Mouse (Mus musculus) heart, embryonic 13.5 days (tissue): ENCODE measurements at regions not wholly inside any gene's neighbourhood (a gene's known extent, or its start where the extent isn't known, plus 50 kb on each side); places are given as distances from the start of the nearest gene placed in this dataset.

ENCODE experiments used
- ATAC-seq: fragments of 200-750 bp; cut with Nextera tagmentation; 2 replicates; pipeline ENCODE4 v1.8.0; 2017; ENCODE audit warnings: moderate TSS enrichment; ENCODE audit not compliant: insufficient number of reproducible peaks, low FRiP score, low TSS enrichment; ENCODE audit errors: extremely low read depth
- H3K27ac ChIP-seq: fragments of 300-500 bp; sonication (generic); replicated peaks from 2 replicates; pipeline ENCODE4 v1.5.1; 2015; ENCODE audit warnings: moderate library complexity, mild to moderate bottlenecking, inconsistent platforms
- H3K27me3 ChIP-seq: fragments of 300-500 bp; sonication (generic); replicated peaks from 2 replicates; pipeline ENCODE4 v1.6.1; 2015; ENCODE audit warnings: mild to moderate bottlenecking, inconsistent platforms
- H3K36me3 ChIP-seq: fragments of 300-500 bp; sonication (generic); 2 replicates; pipeline ENCODE4 v1.6.1; 2015; ENCODE audit warnings: mild to moderate bottlenecking, inconsistent platforms
- H3K4me1 ChIP-seq: fragments of 300-500 bp; sonication (generic); 2 replicates; pipeline ENCODE4 v1.6.1; 2015; ENCODE audit warnings: inconsistent platforms
- H3K4me2 ChIP-seq: fragments of 300-500 bp; sonication (generic); 2 replicates; pipeline ENCODE4 v1.6.1; 2015; ENCODE audit warnings: inconsistent platforms, mild to moderate bottlenecking, moderate library complexity
- H3K4me3 ChIP-seq: fragments of 300-500 bp; sonication (generic); 2 replicates; pipeline ENCODE4 v1.5.1; 2015; ENCODE audit warnings: moderate library complexity, mild to moderate bottlenecking, inconsistent platforms
- H3K9ac ChIP-seq: fragments of 300-500 bp; sonication (generic); 2 replicates; pipeline ENCODE4 v1.6.1; 2015; ENCODE audit warnings: inconsistent platforms, mild to moderate bottlenecking, moderate library complexity
- H3K9me3 ChIP-seq: fragments of 300-500 bp; sonication (generic); 2 replicates; pipeline ENCODE4 v1.6.1; 2016; ENCODE audit warnings: inconsistent platforms
- WGBS: fragments of 180-500 bp; shearing (Covaris S2); methylation state at CpG from one replicate; pipeline ENCODE4 v1.1.7; 2015; ENCODE audit warnings: mixed read lengths; 5-methylcytosine and 5-hydroxymethylcytosine counted together

GRCm38 (mm10) chr19:18101423-18102341 lies 264.2 kb upstream of the Pcsk5 start:
- 22% methylated on average over 4 of the region's 4 CpGs for WGBS
- Histone ChIP-seq H3K27ac (peak overlapping the region; percentile 76), H3K9me3 (no peaks in the 10 kb centered on the region), H3K4me3 (no peak overlapping the region), H3K27me3 (no peaks in the 10 kb centered on the region), H3K36me3 (no peaks in the 10 kb centered on the region), H3K9ac (no peak overlapping the region), H3K4me1 (peaks cover 13% of the 10 kb centered on the region), H3K4me2 (peak overlapping the region; percentile 43)
- ATAC-seq, result peak; percentile 66; the same call in 1 of the 2 replicates

DNA sequence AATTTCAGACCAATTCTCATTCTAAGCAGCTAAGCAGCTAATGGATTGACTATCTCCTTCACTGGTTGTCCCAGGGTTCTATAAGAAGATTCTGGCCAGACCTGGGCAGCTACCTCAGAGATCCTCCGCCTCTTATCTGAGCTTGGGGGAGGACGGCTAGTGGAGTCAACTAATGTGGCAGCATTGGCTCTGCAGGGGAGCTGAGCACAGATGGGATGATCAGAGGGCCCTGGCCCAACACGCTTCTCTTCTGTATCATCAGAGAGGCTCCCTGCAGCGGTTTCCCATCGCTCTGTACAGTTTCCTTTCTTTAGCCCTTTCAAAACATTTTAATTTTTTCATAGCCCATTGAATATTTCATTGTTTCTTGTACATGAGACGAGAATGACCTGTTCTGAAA lies 245.9 kb upstream of the Pcsk5 start:
- WGBS, result 50% methylated on average over 6 of the region's 6 CpGs
- H3K9me3 ChIP-seq, result no peaks in the 10 kb centered on the region
- no peak overlapping the region for H3K27ac ChIP-seq
- H3K27me3 ChIP-seq, result no peaks in the 10 kb centered on the region
- no peak overlapping the region for H3K4me2 ChIP-seq
- ATAC-seq, result no peak
- H3K4me3 ChIP-seq, result no peak overlapping the region
- no peak overlapping the region for H3K9ac ChIP-seq
- H3K4me1 ChIP-seq, result peaks cover 3% of the 10 kb centered on the region; the same call in 1 of the 2 replicates
- H3K36me3 ChIP-seq, result no peaks in the 10 kb centered on the region

DNA sequence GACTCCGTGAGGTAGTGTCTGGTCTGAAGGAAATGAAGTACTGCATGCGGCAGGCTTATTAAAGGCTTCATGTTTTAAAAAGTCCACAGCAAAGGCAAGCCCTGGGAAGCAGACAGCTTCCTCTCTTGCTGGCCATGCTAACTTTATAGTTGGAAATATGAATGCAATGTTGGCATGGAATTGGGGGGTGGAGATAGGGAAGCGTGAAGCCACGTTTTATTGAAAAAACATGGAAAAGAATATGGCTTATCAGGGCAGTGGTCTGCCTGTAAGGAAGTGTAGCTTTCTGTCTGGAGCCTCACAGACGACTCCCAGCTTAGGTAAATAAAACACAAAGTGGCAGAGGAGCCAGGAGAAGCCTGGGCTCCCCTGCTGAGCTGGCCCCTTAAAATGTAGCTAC lies 231.5 kb upstream of the Pcsk5 start:
- H3K9me3 ChIP-seq, result no peaks in the 10 kb centered on the region
- H3K4me2 ChIP-seq, result no peak overlapping the region
- WGBS, result 36% methylated on average over 5 of the region's 5 CpGs
- no peak overlapping the region for H3K9ac ChIP-seq
- no peak overlapping the region for H3K4me3 ChIP-seq
- H3K27me3 ChIP-seq, result no peaks in the 10 kb centered on the region
- H3K4me1 ChIP-seq, result peaks cover 32% of the 10 kb centered on the region
- H3K27ac ChIP-seq, result peak overlapping the region; percentile 43
- ATAC-seq, result no peak
- no peaks in the 10 kb centered on the region for H3K36me3 ChIP-seq

- no peaks in the 10 kb centered on the region for H3K36me3 ChIP-seq
These were observed 230.5 kb upstream of the Pcsk5 start for GRCm38 (mm10) chr19:18067855-18068494.

GRCm38 (mm10) chr19:18057256-18057890 lies 219.9 kb upstream of the Pcsk5 start:
- 83% methylated on average over 7 of the region's 7 CpGs for WGBS
- Histone ChIP-seq H3K4me1 (peaks cover 11% of the 10 kb centered on the region), H3K27me3 (no peaks in the 10 kb centered on the region), H3K4me2 (no peak overlapping the region), H3K27ac (no peak overlapping the region), H3K36me3 (no peaks in the 10 kb centered on the region), H3K4me3 (no peak overlapping the region), H3K9me3 (no peaks in the 10 kb centered on the region), H3K9ac (no peak overlapping the region)
- ATAC-seq, result no peak

More at GRCm38 (mm10) chr19:18067855-18068494, 230.5 kb upstream of the Pcsk5 start:
- H3K9me3 ChIP-seq, result no peaks in the 10 kb centered on the region
- H3K4me1 ChIP-seq, result peaks cover 27% of the 10 kb centered on the region
- H3K4me3 ChIP-seq, result no peak overlapping the region
- ATAC-seq, result no peak
- no peak overlapping the region for H3K27ac ChIP-seq
- no peak overlapping the region for H3K9ac ChIP-seq
- no peaks in the 10 kb centered on the region for H3K27me3 ChIP-seq
- WGBS, result 56% methylated on average over 8 of the region's 8 CpGs
- H3K4me2 ChIP-seq, result no peak overlapping the region

GRCm38 (mm10) chr19:18056414-18057254 lies 219.2 kb upstream of the Pcsk5 start:
- Histone ChIP-seq H3K27me3 (no peaks in the 10 kb centered on the region), H3K4me1 (peaks cover 11% of the 10 kb centered on the region), H3K4me3 (no peak overlapping the region), H3K9me3 (no peaks in the 10 kb centered on the region), H3K27ac (no peak overlapping the region), H3K4me2 (no peak overlapping the region), H3K36me3 (no peaks in the 10 kb centered on the region), H3K9ac (no peak overlapping the region)
- 74% methylated on average over 21 of the region's 21 CpGs for WGBS
- no peak for ATAC-seq

DNA sequence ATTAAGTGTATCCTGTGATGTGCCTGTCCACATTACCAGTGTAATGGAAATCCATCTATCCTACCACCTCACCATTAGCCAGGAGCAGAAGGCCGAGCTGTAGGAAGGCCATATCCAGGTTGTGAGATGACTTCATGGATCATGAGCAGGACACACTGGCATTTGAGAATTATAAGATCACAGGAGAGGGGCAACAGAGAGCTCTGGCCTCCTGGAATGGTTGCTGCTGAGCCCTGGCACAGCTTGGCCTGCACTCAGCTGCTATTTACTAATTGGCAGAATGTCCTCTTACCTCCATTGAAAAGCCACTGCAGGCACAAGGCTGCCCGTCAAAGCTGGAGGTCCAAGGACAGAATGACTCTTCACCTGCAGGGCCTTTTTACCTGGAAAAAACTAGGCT lies 212.9 kb upstream of the Pcsk5 start:
- Histone ChIP-seq H3K4me2 (no peak overlapping the region), H3K4me1 (peaks cover 8% of the 10 kb centered on the region), H3K4me3 (no peak overlapping the region), H3K9ac (no peak overlapping the region), H3K27ac (no peak overlapping the region), H3K36me3 (no peaks in the 10 kb centered on the region), H3K27me3 (no peaks in the 10 kb centered on the region), H3K9me3 (no peaks in the 10 kb centered on the region)
- no peak for ATAC-seq
- WGBS, result 64% methylated on average over 2 of the region's 2 CpGs

DNA sequence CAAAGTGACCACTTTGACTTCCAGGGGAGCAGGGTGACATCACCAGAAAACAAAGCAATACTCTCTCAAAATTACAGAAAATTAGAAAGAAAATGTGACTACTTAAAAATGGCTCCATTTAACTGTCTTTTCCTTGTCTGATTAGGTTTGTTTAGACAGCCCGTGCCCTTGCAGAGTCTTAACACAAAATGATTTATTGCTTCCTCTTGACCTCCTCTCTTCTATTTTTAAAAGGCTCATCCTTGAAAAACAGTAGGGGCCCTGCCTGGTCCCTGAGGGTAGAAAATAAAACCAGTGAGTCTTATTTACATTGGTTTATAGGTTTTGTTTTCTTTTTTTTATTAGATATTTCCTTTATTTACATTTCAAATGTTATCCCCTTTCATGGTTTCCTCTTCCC lies 196.8 kb upstream of the Pcsk5 start:
- no peaks in the 10 kb centered on the region for H3K9me3 ChIP-seq
- H3K4me3 ChIP-seq, result no peak overlapping the region
- WGBS, result 37% methylated on average over 1 of the region's 1 CpGs
- no peak overlapping the region for H3K4me2 ChIP-seq
- no peak overlapping the region for H3K9ac ChIP-seq
- ATAC-seq, result no peak
- no peaks in the 10 kb centered on the region for H3K27me3 ChIP-seq
- H3K36me3 ChIP-seq, result no peaks in the 10 kb centered on the region
- H3K27ac ChIP-seq, result no peak overlapping the region
- no peaks in the 10 kb centered on the region for H3K4me1 ChIP-seq

- no peak overlapping the region for H3K4me3 ChIP-seq
- H3K9me3 ChIP-seq, result no peaks in the 10 kb centered on the region
- no peak overlapping the region for H3K9ac ChIP-seq
- no peak overlapping the region for H3K27ac ChIP-seq
- no peaks in the 10 kb centered on the region for H3K27me3 ChIP-seq
- H3K4me1 ChIP-seq, result no peaks in the 10 kb centered on the region
- no peak overlapping the region for H3K4me2 ChIP-seq
- no peaks in the 10 kb centered on the region for H3K36me3 ChIP-seq
- 86% methylated on average over 5 of the region's 5 CpGs for WGBS
- no peak for ATAC-seq
These were observed 196.2 kb upstream of the Pcsk5 start for GRCm38 (mm10) chr19:18033599-18033998.

- Histone ChIP-seq H3K4me3 (no peak overlapping the region), H3K9me3 (no peaks in the 10 kb centered on the region), H3K4me1 (no peaks in the 10 kb centered on the region), H3K36me3 (no peaks in the 10 kb centered on the region), H3K9ac (no peak overlapping the region), H3K27ac (no peak overlapping the region), H3K27me3 (no peaks in the 10 kb centered on the region), H3K4me2 (no peak overlapping the region)
- WGBS, result 77% methylated on average over 4 of the region's 4 CpGs
- no peak for ATAC-seq
These were observed 188.4 kb upstream of the Pcsk5 start for GRCm38 (mm10) chr19:18025877-18026276.

DNA sequence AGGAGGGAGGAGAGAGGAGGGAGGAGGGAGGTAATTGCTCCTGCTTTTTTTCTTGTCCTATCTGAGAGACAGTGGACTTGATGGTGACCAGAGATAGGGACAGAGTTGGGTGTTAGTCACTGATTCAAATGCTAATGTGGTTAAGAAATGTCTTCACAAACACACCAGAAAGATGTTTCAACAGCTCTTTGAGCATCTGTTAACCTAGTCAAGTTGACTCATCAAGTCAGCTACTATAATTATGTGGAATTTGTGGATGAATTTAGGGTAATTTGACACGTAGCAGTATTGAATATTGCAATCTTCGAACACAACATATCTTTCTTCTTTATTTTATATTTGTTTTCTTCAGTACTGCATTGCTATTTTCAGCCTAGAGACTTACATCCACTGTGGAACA lies 182.9 kb upstream of the Pcsk5 start:
- no peak overlapping the region for H3K9ac ChIP-seq
- ATAC-seq, result no peak
- no peaks in the 10 kb centered on the region for H3K36me3 ChIP-seq
- H3K4me3 ChIP-seq, result no peak overlapping the region
- peaks cover 6% of the 10 kb centered on the region; the same call in 1 of the 2 replicates for H3K4me1 ChIP-seq
- no peaks in the 10 kb centered on the region for H3K9me3 ChIP-seq
- no peaks in the 10 kb centered on the region for H3K27me3 ChIP-seq
- 66% methylated on average over 2 of the region's 2 CpGs for WGBS
- H3K4me2 ChIP-seq, result no peak overlapping the region
- H3K27ac ChIP-seq, result no peak overlapping the region
